Mouse (Mus musculus): ENCODE measurements around the gene Cmss1. TPM values are rescaled to one million over a fixed set of nuclear protein-coding genes. Genes with fewer than 3 reads are reported as not detected.

The Cmss1 gene
- polyA plus RNA-seq, 2 experiments, result 6.0 to 23.0 TPM

DNA sequence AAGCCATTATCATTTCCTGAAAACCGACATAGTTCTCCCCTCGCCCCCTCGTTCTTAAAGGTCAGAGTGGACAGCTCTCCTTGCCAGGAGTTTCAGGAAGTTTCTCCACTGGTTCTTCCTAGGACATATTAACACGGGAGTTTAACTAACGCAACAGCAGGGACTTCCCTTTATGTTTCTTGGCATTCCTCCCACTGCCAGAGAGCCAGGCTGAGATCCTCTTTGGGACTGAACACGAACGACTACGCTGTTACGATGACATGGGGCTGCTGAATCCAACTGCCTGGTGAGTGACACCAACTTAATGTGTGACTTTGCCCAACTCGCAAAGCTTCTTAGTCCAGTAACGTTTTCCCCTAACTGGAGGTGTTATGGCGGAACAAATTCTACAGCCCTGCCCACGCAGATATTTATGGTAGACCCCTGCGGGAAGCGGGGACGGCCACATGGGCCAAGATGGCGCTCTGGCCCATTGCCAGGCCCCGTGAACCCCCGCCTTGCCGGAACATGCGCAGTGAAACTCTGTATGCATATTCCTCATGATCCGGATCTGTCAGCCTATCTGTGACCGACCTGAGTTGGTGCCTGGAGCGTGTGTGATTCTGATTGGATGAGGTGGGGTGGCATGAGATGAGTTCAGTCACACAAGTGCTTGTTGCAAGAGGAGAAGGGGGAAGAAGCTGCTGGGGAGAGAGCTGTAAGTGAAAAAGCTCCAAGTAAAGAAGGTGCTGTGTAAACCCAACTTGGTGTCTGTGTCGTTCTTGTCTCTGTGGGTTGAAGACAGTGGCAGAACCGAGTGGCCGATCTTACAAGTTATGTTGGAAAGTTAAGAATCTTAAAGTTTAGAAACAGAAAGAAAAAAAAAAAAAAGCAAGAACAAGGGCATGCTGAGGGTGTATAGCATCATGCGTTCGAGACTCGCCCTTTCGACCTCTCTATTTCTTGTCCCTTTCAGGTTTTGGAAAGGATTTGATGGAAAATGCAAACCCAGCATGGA is 326.1 kb downstream of the Cmss1 start:
- DNase-seq (ENCODE audit: low read depth in 3 of 3, low spot score in 3 of 3), result no peak
- 74% methylated on average over 31 of the region's 31 CpGs for WGBS (ENCODE audit: insufficient replicate concordance)
- no peak overlapping the region for H3K4me2 ChIP-seq (ENCODE audit: low read depth)
- H3K4me1 ChIP-seq (replicated peaks; ENCODE audit: control insufficient read depth in 2 of 2, insufficient read depth in 2 of 2, low read length in 1 of 2), result no peaks in the 10 kb centered on the region
- no peaks in the 10 kb centered on the region for H3K27me3 ChIP-seq (ENCODE audit: control insufficient read depth, insufficient read depth, low read length)
- no peaks in the 10 kb centered on the region for H3K36me3 ChIP-seq (replicated peaks; ENCODE audit: control insufficient read depth, insufficient read depth, low read depth)
- H3K9ac ChIP-seq (replicated peaks), result no peak overlapping the region
- ATAC-seq (ENCODE audit: insufficient read depth), result no peak
- H3K9me3 ChIP-seq (ENCODE audit: control insufficient read depth, low read length), result no peaks in the 10 kb centered on the region
- no peak overlapping the region for H3K4me3 ChIP-seq (ENCODE audit: insufficient read depth in 1 of 2, low read depth in 2 of 2, low read length in 2 of 2)
- no peak for TF ChIP-seq CTCF (IDR thresholded peaks at IDR 0.05; ENCODE audit: low read depth)
- TF ChIP-seq EP300 (IDR thresholded peaks at IDR 0.05; ENCODE audit: low read depth), result no peak
- H3K27ac ChIP-seq, result no peak overlapping the region

- no peak for TF ChIP-seq CTCF (IDR thresholded peaks at IDR 0.05; ENCODE audit: low read depth)
- no peaks in the 10 kb centered on the region for H3K9me3 ChIP-seq (ENCODE audit: control insufficient read depth, low read length)
- H3K27ac ChIP-seq, result no peak overlapping the region
- no peaks in the 10 kb centered on the region for H3K4me1 ChIP-seq (replicated peaks; ENCODE audit: control insufficient read depth in 2 of 2, insufficient read depth in 2 of 2, low read length in 1 of 2)
- DNase-seq (ENCODE audit: low read depth in 3 of 3, low spot score in 3 of 3), result no peak
- no peaks in the 10 kb centered on the region for H3K36me3 ChIP-seq (replicated peaks; ENCODE audit: control insufficient read depth, insufficient read depth, low read depth)
- no peak overlapping the region for H3K9ac ChIP-seq (replicated peaks)
- H3K4me3 ChIP-seq (ENCODE audit: insufficient read depth in 1 of 2, low read depth in 2 of 2, low read length in 2 of 2), result no peak overlapping the region
- no peaks in the 10 kb centered on the region for H3K27me3 ChIP-seq (ENCODE audit: control insufficient read depth, insufficient read depth, low read length)
- no peak overlapping the region for H3K4me2 ChIP-seq (ENCODE audit: low read depth)
- no peak for ATAC-seq (ENCODE audit: insufficient read depth)
- WGBS (ENCODE audit: insufficient replicate concordance), result 63% methylated on average over 10 of the region's 12 CpGs
These were observed 327.6 kb downstream of the Cmss1 start for GRCm38 (mm10) chr16:57278976-57279626.

GRCm38 (mm10) chr16:57269751-57270150 is 336.9 kb downstream of the Cmss1 start:
- Histone ChIP-seq H3K9me3 (ENCODE audit: control insufficient read depth, low read length) (no peaks in the 10 kb centered on the region), H3K27me3 (ENCODE audit: control insufficient read depth, insufficient read depth, low read length) (no peaks in the 10 kb centered on the region), H3K9ac (replicated peaks) (no peak overlapping the region), H3K4me2 (ENCODE audit: low read depth) (no peak overlapping the region), H3K36me3 (replicated peaks; ENCODE audit: control insufficient read depth, insufficient read depth, low read depth) (no peaks in the 10 kb centered on the region), H3K4me3 (ENCODE audit: insufficient read depth in 1 of 2, low read depth in 2 of 2, low read length in 2 of 2) (no peak overlapping the region), H3K27ac (no peak overlapping the region), H3K4me1 (replicated peaks; ENCODE audit: control insufficient read depth in 2 of 2, insufficient read depth in 2 of 2, low read length in 1 of 2) (no peaks in the 10 kb centered on the region)
- TF ChIP-seq CTCF (IDR thresholded peaks at IDR 0.05; ENCODE audit: low read depth) (no peak), EP300 (IDR thresholded peaks at IDR 0.05; ENCODE audit: low read depth) (no peak)
- DNase-seq (ENCODE audit: low read depth in 3 of 3, low spot score in 3 of 3) (no peak), ATAC-seq (ENCODE audit: insufficient read depth) (no peak)
- WGBS (ENCODE audit: insufficient replicate concordance), result 81% methylated on average over 13 of the region's 13 CpGs

GRCm38 (mm10) chr16:57268058-57268841 is 338.4 kb downstream of the Cmss1 start:
- DNase-seq (ENCODE audit: low read depth in 3 of 3, low spot score in 3 of 3), result no peak
- Histone ChIP-seq H3K9ac (replicated peaks) (no peak overlapping the region), H3K27me3 (ENCODE audit: control insufficient read depth, insufficient read depth, low read length) (no peaks in the 10 kb centered on the region), H3K4me3 (ENCODE audit: insufficient read depth in 1 of 2, low read depth in 2 of 2, low read length in 2 of 2) (no peak overlapping the region), H3K27ac (no peak overlapping the region), H3K9me3 (ENCODE audit: control insufficient read depth, low read length) (no peaks in the 10 kb centered on the region), H3K36me3 (replicated peaks; ENCODE audit: control insufficient read depth, insufficient read depth, low read depth) (no peaks in the 10 kb centered on the region), H3K4me2 (ENCODE audit: low read depth) (no peak overlapping the region), H3K4me1 (replicated peaks; ENCODE audit: control insufficient read depth in 2 of 2, insufficient read depth in 2 of 2, low read length in 1 of 2) (no peaks in the 10 kb centered on the region)
- 68% methylated on average over 14 of the region's 14 CpGs for WGBS (ENCODE audit: insufficient replicate concordance)
- TF ChIP-seq EP300 (IDR thresholded peaks at IDR 0.05; ENCODE audit: low read depth) (no peak), CTCF (IDR thresholded peaks at IDR 0.05; ENCODE audit: low read depth) (no peak)
- no peak for ATAC-seq (ENCODE audit: insufficient read depth)
